9 mouse cellular contexts compared by ENCODE assay signal in genomic region chr2:104002711-104003413, GRCm38 (mm10). TPM values are rescaled to one million over a fixed set of nuclear protein-coding genes. Genes with fewer than 3 reads are reported as not detected.
DNase-seq lines count a peak whose midpoint lies in the region; ATAC-seq lines count a peak whose summit lies in the region.
"Had no signal": no experiment of that assay in that cellular context is flagged by ENCODE, and none has a peak within 500 bp of the region (broad histone marks: within the 10 kb centered on the region; RNA-seq: fewer than 3 reads in every experiment).

No protein-coding gene starts in this region.

- no peak overlapping the region for H3K27ac ChIP-seq in hindbrain, embryonic 11.5 days (ENCODE audit: low read depth, low read length)
- no peak overlapping the region for H3K27ac ChIP-seq in hindbrain, embryonic 13.5 days

- H3K4me1 ChIP-seq in hindbrain, embryonic 11.5 days (replicated peaks; ENCODE audit: control insufficient read depth, insufficient read depth, low read length): no peaks in the 10 kb centered on the region
- no peaks in the 10 kb centered on the region for H3K4me1 ChIP-seq in hindbrain, embryonic 13.5 days (replicated peaks)

- WGBS in hindbrain, embryonic 11.5 days: 34% methylated on average over 16 of the region's 16 CpGs
- WGBS in hindbrain, embryonic 13.5 days: 36% methylated on average over 16 of the region's 16 CpGs

- H3K27me3 ChIP-seq in hindbrain, embryonic 11.5 days (ENCODE audit: control insufficient read depth, insufficient read depth, low read length): no peaks in the 10 kb centered on the region
- peaks cover 8% of the 10 kb centered on the region; the same call in 1 of the 2 replicates for H3K27me3 ChIP-seq in hindbrain, embryonic 13.5 days

- H3K9ac ChIP-seq in hindbrain, embryonic 11.5 days (ENCODE audit: low read depth, low read length): no peak overlapping the region
- no peak overlapping the region for H3K9ac ChIP-seq in hindbrain, embryonic 13.5 days

- peak; percentile 78 for DNase-seq in hindbrain, embryonic 11.5 days (ENCODE audit: low spot score)
- DNase-seq in T-cell, adult 2 months (ENCODE audit: low spot score): peak; percentile 9
- peak; percentile 76 for DNase-seq in embryo, embryonic 10 days (ENCODE audit: low spot score)
- DNase-seq in left cerebral cortex, postnatal 4 days: peak; percentile 72
- DNase-seq in neural tube, embryonic 10.5 days (ENCODE audit: extremely low spot score, low spot score): peak; percentile 36
- peak; percentile 41 for DNase-seq in testis, postnatal 14 days (ENCODE audit: low spot score)

- H3K36me3 ChIP-seq in hindbrain, embryonic 11.5 days (ENCODE audit: control insufficient read depth, insufficient read depth, low read length): no peaks in the 10 kb centered on the region
- no peaks in the 10 kb centered on the region for H3K36me3 ChIP-seq in hindbrain, embryonic 13.5 days

- H3K9me3 ChIP-seq in hindbrain, embryonic 11.5 days (ENCODE audit: control insufficient read depth, low read length): no peaks in the 10 kb centered on the region
- H3K9me3 ChIP-seq in hindbrain, embryonic 13.5 days: no peaks in the 10 kb centered on the region

- intact Hi-C loops in left cerebral cortex, postnatal 4 days (cut with DNase I): loop anchor here (10.0 kb wide), 1 partner anchor 218 kb away; no protein-coding TSS in a partner anchor

- H3K4me2 ChIP-seq in hindbrain, embryonic 11.5 days (replicated peaks; ENCODE audit: low read depth, low read length): no peak overlapping the region
- H3K4me2 ChIP-seq in hindbrain, embryonic 13.5 days: no peak overlapping the region

- ATAC-seq in hindbrain, embryonic 11.5 days (ENCODE audit: low FRiP score): no peak
- ATAC-seq in hindbrain, embryonic 13.5 days (ENCODE audit: low FRiP score): no peak
- ATAC-seq in hematopoietic stem cell, adult 5-6 weeks (replicated peaks in 1 of 2; ENCODE audit: insufficient read depth in 1 of 2, low FRiP score in 2 of 2, low TSS enrichment in 1 of 2, low read depth in 1 of 2, poor library complexity in 2 of 2, severe bottlenecking in 2 of 2): peak; percentile 80 to 85

- H3K4me3 ChIP-seq in hindbrain, embryonic 11.5 days (ENCODE audit: low read depth, low read length): no peak overlapping the region
- no peak overlapping the region for H3K4me3 ChIP-seq in hindbrain, embryonic 13.5 days
- H3K4me3 ChIP-seq: erythroblast, embryonic 14.5 days had no signal

RNA-seq across cellular contexts. Expression of gene Fbxo3, which starts 24.7 kb away (rescaled TPM):
- 59.9 and 61.4 TPM in 2 replicates for polyA plus RNA-seq in hindbrain, embryonic 11.5 days (2014; fragmentation: Nextera tagmentation; extraction: Ambion mirVana)
- polyA plus RNA-seq in hindbrain, embryonic 13.5 days (2015; fragmentation: Nextera tagmentation; extraction: Ambion mirVana): 64.4 and 64.8 TPM in 2 replicates
- 99.2 and 102 TPM in 2 replicates for total RNA-seq in hematopoietic stem cell, adult 5-6 weeks (2017)
- 10 to 100 TPM; 46.9 to 47.2 TPM for total RNA-seq in left cerebral cortex, postnatal 4 days (2021)

RNA-seq across cellular contexts. Expression of gene 4931422A03Rik, which starts 25.3 kb away (rescaled TPM):
- 1.9 and 2.5 TPM in 2 replicates for polyA plus RNA-seq in hindbrain, embryonic 11.5 days (2014; fragmentation: Nextera tagmentation; extraction: Ambion mirVana)
- polyA plus RNA-seq in hindbrain, embryonic 13.5 days (2015; fragmentation: Nextera tagmentation; extraction: Ambion mirVana): 2.1 and 2.6 TPM in 2 replicates
- total RNA-seq in hematopoietic stem cell, adult 5-6 weeks (2017): 0.56 TPM in 1 of 2 replicates, not detected in the other
- not detected for total RNA-seq in left cerebral cortex, postnatal 4 days (2021)
- polyA plus RNA-seq: erythroblast, embryonic 14.5 days had no signal

RNA-seq across cellular contexts. Expression of gene Lmo2, which starts 45.1 kb away (rescaled TPM):
- 21.3 and 23.9 TPM in 2 replicates for polyA plus RNA-seq in hindbrain, embryonic 11.5 days (2014; fragmentation: Nextera tagmentation; extraction: Ambion mirVana)
- polyA plus RNA-seq in hindbrain, embryonic 13.5 days (2015; fragmentation: Nextera tagmentation; extraction: Ambion mirVana): 34.1 and 42.3 TPM in 2 replicates
- total RNA-seq in hematopoietic stem cell, adult 5-6 weeks (2017): 803 and 858 TPM in 2 replicates
- 10 to 100 TPM; 20.4 to 21.0 TPM for total RNA-seq in left cerebral cortex, postnatal 4 days (2021)

Comparison
In these comparisons a context has a peak if more than half of its experiments do, and no peak if none do; other contexts are left out.
1. ATAC-seq: peak in hematopoietic stem cell, adult 5-6 weeks (2 of 2); none in hindbrain, embryonic 11.5 days (single experiment) and hindbrain, embryonic 13.5 days (single experiment).
2. DNase-seq: peak in every context shown above with its lines; median percentile 78 in hindbrain, embryonic 11.5 days; 76 in embryo, embryonic 10 days; 72 in left cerebral cortex, postnatal 4 days; 41 in testis, postnatal 14 days; 36 in neural tube, embryonic 10.5 days; 9 in T-cell, adult 2 months.
3. RNA of gene Lmo2, which starts 45.1 kb away (total RNA-seq): 803 to 858 TPM in hematopoietic stem cell, adult 5-6 weeks; 20.4 to 21.0 TPM in left cerebral cortex, postnatal 4 days; every median in the first group is over 10 times any median in the second.